Mouse (Mus musculus): ENCODE measurements at regions not wholly inside any gene's neighbourhood (a gene's known extent, or its start where the extent isn't known, plus 50 kb on each side); places are given as distances from the start of the nearest gene placed in this dataset.

- TF ChIP-seq CTCF (IDR thresholded peaks at IDR 0.05; ENCODE audit: low read depth, low read length), result no peak
- no peak for TF ChIP-seq POLR2A (IDR thresholded peaks at IDR 0.05; ENCODE audit: extremely low read depth, insufficient read depth, low read length)
Measured at GRCm38 (mm10) chr4:152900049-152900448, 422.4 kb upstream of the Kcnab2 start.

Measured in liver, adult 2 months (tissue).